Mouse (Mus musculus) heart, embryonic 10.5 days (tissue): ENCODE results near the gene Kif5c. TPM values are rescaled to one million over a fixed set of nuclear protein-coding genes. Genes with fewer than 3 reads are reported as not detected.
A peak's percentile ranks its signal among the peaks of the same experiment; 100 is the strongest.

Experiments
- DNase-seq: peaks from one replicate; pipeline ENCODE4 v3.0.0-alpha.2; 2017; ENCODE audit warnings: low spot score
- H3K27ac ChIP-seq: fragments of 300-500 bp; sonication (generic); 2 replicates; pipeline ENCODE4 v1.5.1; 2016; ENCODE audit warnings: mild to moderate bottlenecking
- H3K27me3 ChIP-seq: fragments of 300-500 bp; sonication (generic); 2 replicates; pipeline ENCODE4 v1.6.1; 2016; ENCODE audit warnings: mild to moderate bottlenecking; ENCODE audit not compliant: poor library complexity, insufficient read depth, severe bottlenecking
- H3K36me3 ChIP-seq: fragments of 300-500 bp; sonication (generic); 2 replicates; pipeline ENCODE4 v1.6.1; 2016; ENCODE audit warnings: mild to moderate bottlenecking, moderate library complexity
- H3K4me1 ChIP-seq: fragments of 300-500 bp; sonication (generic); 2 replicates; pipeline ENCODE4 v1.6.1; 2016; ENCODE audit warnings: mild to moderate bottlenecking
- H3K4me3 ChIP-seq: fragments of 300-500 bp; sonication (generic); 2 replicates; pipeline ENCODE4 v1.5.1; 2016; ENCODE audit warnings: mild to moderate bottlenecking, moderate library complexity
- H3K9me3 ChIP-seq: fragments of 300-500 bp; sonication (generic); 2 replicates; pipeline ENCODE4 v1.6.1; 2016; ENCODE audit warnings: mild to moderate bottlenecking, moderate library complexity
- WGBS: fragments of 180-500 bp; shearing (Covaris S2); methylation state at CpG from one replicate; pipeline ENCODE4 v1.1.7; 2016; 5-methylcytosine and 5-hydroxymethylcytosine counted together
- polyA plus RNA-seq: library from polyadenylated mRNA; unstranded; fragments of >200 nt; fragmentation: Nextera tagmentation; extraction: Ambion mirVana; gene quantifications from 2 replicates; pipeline ENCODE4 v1.2.1, GENCODE M21; 2016

Gene Kif5c
- polyA plus RNA-seq, 1 experiment from 2014 or later: 4.3 TPM

DNA sequence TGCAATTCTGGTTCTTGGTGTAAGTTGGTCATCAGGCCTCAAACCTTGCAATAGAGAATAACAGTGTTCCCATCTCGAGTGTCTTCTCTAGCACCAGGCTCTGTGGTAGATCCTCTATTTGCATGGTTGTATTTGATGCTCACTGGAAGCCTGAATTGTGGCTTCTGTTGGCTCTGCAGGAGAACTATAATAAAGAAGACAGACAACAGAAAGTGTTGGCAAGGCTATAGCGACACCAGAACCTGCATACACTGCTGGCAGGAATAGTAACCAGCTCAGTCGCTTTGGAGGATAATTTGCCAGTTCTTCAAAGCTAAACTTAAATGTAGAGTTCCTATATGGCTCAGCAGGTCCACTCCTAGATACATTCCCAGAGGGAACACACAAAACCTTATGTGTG is 38.6 kb downstream of the Kif5c start:
- WGBS: 81% methylated on average over 3 of the region's 3 CpGs
- Histone ChIP-seq H3K36me3 (no peaks in the 10 kb centered on the region), H3K4me1 (peaks cover 5% of the 10 kb centered on the region; the same call in 1 of the 2 replicates), H3K27me3 (no peaks in the 10 kb centered on the region), H3K4me3 (no peak overlapping the region), H3K27ac (no peak overlapping the region), H3K9me3 (no peaks in the 10 kb centered on the region)
- peak; percentile 6 for DNase-seq

DNA sequence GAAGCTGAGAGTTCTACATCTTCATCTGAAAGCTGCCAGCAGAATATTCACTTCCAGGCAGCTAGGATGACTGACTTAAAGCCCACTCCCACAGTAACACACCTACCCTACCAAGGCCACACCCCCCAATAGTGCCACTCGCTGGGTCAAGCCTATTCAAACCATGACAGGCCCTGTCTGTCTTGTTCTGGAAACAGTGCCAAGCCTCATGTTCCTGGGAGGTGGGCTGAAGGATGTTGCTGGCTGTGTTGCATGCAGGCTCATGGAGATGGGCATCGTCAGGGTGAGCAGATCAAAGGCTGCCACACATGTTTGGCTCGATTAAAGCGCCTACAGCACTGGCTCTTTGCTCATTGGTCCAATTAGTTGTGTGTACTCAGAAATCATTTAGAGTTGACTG is 39.9 kb downstream of the Kif5c start:
- Histone ChIP-seq H3K27ac (no peak overlapping the region), H3K27me3 (no peaks in the 10 kb centered on the region), H3K4me3 (no peak overlapping the region), H3K4me1 (peaks cover 5% of the 10 kb centered on the region; the same call in 1 of the 2 replicates), H3K9me3 (no peaks in the 10 kb centered on the region), H3K36me3 (no peaks in the 10 kb centered on the region)
- 80% methylated on average over 4 of the region's 4 CpGs for WGBS
- peak; percentile 72 for DNase-seq

DNA sequence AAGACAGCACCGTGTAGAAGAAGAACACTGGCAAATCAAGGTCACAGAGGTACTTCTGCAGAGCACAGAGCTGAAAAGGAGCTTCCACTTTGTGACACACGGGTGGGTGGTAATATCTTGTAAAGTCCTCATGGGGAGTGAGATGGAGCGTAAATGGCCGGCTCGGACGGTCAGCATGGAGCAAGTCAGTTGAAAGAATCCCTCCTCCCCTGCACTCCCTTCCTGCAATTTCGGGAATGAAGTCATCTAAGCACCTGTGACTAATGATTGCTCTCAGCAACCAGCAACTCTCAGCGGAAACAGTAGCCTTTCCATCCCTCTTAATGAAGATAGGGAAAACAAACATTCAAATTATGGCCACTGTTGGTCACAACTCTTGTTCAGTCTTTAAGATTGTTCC is 40.9 kb downstream of the Kif5c start:
- Histone ChIP-seq H3K4me1 (peaks cover 5% of the 10 kb centered on the region; the same call in 1 of the 2 replicates), H3K27ac (no peak overlapping the region), H3K9me3 (no peaks in the 10 kb centered on the region), H3K4me3 (no peak overlapping the region), H3K36me3 (no peaks in the 10 kb centered on the region), H3K27me3 (no peaks in the 10 kb centered on the region)
- no peak for DNase-seq
- 60% methylated on average over 8 of the region's 8 CpGs for WGBS

DNA sequence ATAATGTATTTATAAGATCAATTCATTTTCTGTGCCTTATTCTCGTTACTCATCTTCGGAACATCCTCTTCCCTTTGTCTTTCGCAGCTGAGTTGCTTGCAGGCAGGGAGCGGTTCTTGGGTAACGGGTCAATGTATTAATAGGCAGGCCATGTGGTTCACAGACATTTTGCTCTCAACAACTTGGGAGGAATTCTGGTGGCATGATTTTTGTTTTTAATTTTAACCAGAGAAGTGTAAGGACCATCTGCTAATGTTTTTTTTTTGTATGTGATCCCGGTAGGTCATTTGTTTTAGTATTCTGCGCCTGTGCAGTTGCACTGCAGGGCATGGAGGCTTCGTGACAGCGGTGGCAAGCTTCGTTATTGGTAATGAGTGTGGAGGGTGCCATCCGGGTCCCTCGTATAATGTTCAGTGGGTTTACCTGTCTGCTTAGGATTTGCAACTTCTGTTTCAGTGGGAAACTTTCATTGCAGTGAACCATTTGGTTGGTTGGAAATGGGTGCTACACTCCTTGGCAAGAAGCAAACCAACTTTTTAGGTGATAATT is 41.4 kb downstream of the Kif5c start:
- H3K27ac ChIP-seq: no peak overlapping the region
- H3K4me3 ChIP-seq: no peak overlapping the region
- 91% methylated on average over 12 of the region's 12 CpGs for WGBS
- peaks cover 4% of the 10 kb centered on the region; the same call in 1 of the 2 replicates for H3K4me1 ChIP-seq
- no peaks in the 10 kb centered on the region for H3K36me3 ChIP-seq
- no peak for DNase-seq
- no peaks in the 10 kb centered on the region for H3K27me3 ChIP-seq
- H3K9me3 ChIP-seq: no peaks in the 10 kb centered on the region

DNA sequence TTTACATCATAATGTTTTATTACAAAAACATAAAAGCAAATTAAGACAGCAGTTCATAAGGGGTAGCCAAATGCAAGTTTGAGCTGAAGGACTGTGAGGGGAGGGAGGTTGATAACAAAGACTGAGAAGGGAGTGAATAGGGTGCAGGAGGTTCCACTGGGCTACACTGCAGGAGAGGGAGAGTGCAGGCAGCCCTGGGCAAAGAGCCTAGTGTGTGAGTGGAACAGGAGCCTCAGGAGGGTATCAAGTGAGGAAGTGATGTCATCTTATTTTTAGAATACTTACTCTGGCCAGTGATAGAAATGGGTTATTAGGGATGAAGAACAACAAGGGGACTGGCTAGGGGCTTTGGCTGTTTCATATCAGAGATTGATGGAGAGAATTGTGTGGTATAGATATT is 42.2 kb downstream of the Kif5c start:
- no peaks in the 10 kb centered on the region for H3K9me3 ChIP-seq
- H3K27me3 ChIP-seq: no peaks in the 10 kb centered on the region
- H3K4me1 ChIP-seq: no peaks in the 10 kb centered on the region
- no peak for DNase-seq
- no peak overlapping the region for H3K4me3 ChIP-seq
- no peaks in the 10 kb centered on the region for H3K36me3 ChIP-seq
- no peak overlapping the region for H3K27ac ChIP-seq

DNA sequence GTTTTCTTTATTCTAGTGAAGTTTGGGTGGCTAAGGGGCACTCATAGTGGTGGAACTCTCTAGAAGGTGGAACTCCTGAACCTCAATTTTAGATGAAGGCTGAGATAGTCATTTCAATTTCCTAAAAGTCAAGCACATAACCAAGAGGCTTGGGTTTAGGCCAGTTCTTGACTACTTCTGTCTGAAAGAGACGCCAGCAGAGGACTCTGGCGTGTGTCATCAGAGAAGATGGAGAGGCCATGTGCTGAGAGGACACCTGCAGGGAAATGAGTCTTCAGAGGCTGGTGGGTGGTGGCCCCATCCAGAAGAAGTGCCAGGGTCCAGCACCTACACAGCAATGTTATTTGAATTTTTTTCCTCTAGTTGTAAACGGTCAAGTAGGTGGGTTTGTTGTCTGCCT is 42.8 kb downstream of the Kif5c start:
- Histone ChIP-seq H3K9me3 (no peaks in the 10 kb centered on the region), H3K4me1 (no peaks in the 10 kb centered on the region), H3K27me3 (no peaks in the 10 kb centered on the region), H3K4me3 (no peak overlapping the region), H3K36me3 (no peaks in the 10 kb centered on the region), H3K27ac (no peak overlapping the region)
- WGBS: 77% methylated on average over 3 of the region's 3 CpGs
- no peak for DNase-seq

DNA sequence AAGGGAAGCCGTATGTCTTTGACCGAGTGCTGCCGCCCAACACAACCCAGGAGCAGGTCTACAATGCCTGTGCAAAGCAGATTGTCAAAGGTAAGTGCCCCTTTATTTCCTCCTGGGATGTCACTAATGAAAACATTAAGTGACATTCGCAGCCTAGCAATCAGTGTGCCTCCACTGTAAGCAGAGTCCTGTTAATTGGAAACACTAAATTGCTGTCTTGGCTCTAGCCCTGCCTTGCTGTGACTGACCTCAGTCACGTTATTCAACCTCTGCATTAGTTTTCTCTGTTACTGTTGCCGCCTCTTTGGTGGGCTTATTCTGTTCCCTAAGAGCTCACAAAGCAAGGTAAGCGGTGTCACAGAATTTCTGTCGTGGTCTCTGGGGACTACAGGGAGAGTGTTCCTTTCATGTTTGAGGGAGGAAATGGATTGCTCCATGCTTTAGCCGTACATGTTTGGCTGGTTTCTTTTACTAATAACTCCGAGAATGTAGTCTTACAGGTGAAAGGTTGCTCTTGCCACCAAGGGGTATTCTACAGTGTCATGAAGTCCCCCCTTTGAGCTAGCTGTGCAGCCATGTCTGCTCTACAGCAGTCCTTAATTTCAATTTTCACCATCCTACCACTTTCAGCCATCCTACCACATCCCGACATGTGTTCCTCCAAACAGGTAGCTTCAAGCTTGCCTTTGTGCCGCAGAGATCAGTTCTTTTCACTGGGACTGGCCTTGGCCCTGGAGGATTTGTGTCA is 52.8 kb downstream of the Kif5c start:
- no peak overlapping the region for H3K27ac ChIP-seq

DNA sequence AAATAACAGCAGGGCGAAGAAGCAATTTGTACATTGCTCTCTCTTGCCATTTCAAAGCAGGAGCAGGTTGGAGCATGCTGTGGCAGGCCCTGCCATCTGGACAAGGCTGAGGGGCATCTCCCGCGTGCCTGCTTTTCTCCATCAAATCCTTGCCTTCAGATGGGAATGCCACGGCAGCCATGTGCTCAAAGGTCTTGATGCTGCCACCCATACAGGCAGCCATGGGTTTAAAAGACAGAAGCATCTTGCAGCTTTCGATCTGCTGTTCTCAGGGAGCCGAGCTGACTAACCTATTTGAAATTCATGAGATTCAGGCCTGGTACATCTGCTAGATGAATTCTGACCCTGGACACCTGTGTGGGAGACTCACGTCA is 53.4 kb downstream of the Kif5c start:
- no peak for DNase-seq

More for the DNA sequence above, 52.8 kb downstream of the Kif5c start:
- WGBS: 83% methylated on average over 12 of the region's 12 CpGs
- Histone ChIP-seq H3K27me3 (no peaks in the 10 kb centered on the region), H3K4me3 (no peak overlapping the region), H3K4me1 (peaks cover 4% of the 10 kb centered on the region), H3K36me3 (no peaks in the 10 kb centered on the region), H3K9me3 (no peaks in the 10 kb centered on the region)
- no peak for DNase-seq

DNA sequence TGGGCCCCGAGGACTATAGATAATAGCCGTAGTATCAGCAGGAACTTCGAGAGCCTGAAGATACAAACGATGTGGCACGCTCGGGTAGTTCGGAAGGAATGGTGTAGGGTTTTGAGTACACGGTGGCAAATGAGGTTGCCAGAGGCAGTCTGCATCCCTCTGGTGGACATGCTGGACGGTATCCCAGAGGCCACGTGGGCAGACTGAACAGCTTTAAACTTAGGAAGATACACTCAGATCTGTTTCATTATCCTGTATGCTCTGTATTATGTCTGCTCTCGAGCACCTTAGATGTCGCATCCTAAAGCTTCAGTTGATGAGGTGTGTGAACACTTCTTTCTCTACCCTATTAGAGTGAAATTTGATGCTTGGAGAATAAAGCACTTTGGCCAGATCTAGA is 56.9 kb downstream of the Kif5c start:
- Histone ChIP-seq H3K36me3 (no peaks in the 10 kb centered on the region), H3K27ac (no peak overlapping the region), H3K4me3 (no peak overlapping the region), H3K4me1 (peaks cover 6% of the 10 kb centered on the region), H3K27me3 (no peaks in the 10 kb centered on the region), H3K9me3 (no peaks in the 10 kb centered on the region)
- 62% methylated on average over 12 of the region's 12 CpGs for WGBS
- DNase-seq: no peak

More for the DNA sequence above, 53.4 kb downstream of the Kif5c start:
- Histone ChIP-seq H3K27me3 (no peaks in the 10 kb centered on the region), H3K27ac (no peak overlapping the region), H3K36me3 (no peaks in the 10 kb centered on the region), H3K4me3 (no peak overlapping the region), H3K4me1 (peaks cover 6% of the 10 kb centered on the region), H3K9me3 (no peaks in the 10 kb centered on the region)
- WGBS: 80% methylated on average over 7 of the region's 7 CpGs

DNA sequence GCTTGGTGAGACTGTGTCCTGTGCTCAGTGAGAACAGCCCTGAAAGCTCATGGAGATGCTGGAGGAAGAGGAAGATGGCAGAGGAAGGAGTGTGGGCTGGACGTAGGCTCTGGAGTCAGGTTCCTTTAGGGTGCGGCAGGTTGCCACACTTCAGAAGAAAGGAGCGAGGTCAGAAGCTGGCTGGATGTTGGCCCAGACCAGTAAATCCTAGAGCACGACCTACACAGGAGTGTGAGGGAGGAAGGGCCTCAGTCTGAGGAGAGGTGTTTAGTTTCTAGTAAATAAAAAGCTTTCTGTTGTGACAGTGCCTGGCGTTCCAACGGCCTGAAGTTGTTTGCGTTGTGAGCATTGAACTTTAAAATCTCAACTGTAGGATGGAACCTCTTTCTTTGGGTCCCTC is 59.3 kb downstream of the Kif5c start:
- Histone ChIP-seq H3K9me3 (no peaks in the 10 kb centered on the region), H3K4me3 (no peak overlapping the region), H3K36me3 (no peaks in the 10 kb centered on the region), H3K27me3 (no peaks in the 10 kb centered on the region), H3K27ac (no peak overlapping the region), H3K4me1 (peaks cover 6% of the 10 kb centered on the region)
- DNase-seq: no peak
- 81% methylated on average over 7 of the region's 7 CpGs for WGBS

DNA sequence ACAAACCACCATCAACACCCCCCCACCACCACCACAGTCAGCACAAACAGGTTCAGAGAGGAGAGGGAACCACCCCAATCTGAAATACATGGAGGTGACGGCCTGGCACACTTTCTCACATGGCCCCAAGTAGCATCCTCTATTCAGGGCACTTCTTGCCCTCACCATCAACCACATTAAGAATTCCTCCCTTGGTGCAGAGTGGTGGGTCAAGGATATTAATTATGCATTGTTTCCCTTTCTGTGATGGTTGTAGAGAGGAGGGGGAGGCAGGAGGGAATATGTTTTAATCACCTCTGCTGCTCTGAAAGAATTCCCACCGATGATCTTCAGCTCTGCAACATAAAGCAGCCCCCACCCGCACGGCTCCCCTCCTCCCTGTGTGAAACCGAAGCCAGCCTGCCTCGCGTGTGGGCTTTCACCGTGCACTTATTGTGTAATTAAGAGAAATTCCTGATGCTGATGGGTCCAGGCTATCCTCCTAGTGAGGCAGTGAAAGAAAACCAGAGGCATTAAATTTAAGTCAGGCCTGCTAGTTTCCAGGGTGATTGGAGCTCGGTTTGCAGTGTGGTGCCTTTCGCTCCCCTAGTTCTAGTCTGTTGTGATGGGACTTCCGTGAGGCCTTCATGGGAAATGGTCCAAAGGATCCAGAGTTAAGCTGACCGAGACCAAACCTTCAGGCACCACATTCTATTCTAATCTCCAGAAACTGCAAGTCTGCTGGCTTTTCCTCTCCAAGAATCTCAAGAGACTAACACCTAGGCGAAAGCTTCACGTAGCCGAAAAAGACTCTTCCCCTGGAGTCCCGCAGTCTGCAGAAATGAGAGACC is 60.3 kb downstream of the Kif5c start:
- no peaks in the 10 kb centered on the region for H3K36me3 ChIP-seq
- DNase-seq: no peak
- peaks cover 6% of the 10 kb centered on the region for H3K4me1 ChIP-seq
- no peak overlapping the region for H3K27ac ChIP-seq
- H3K9me3 ChIP-seq: no peaks in the 10 kb centered on the region
- no peak overlapping the region for H3K4me3 ChIP-seq
- no peaks in the 10 kb centered on the region for H3K27me3 ChIP-seq
- 89% methylated on average over 16 of the region's 16 CpGs for WGBS

DNA sequence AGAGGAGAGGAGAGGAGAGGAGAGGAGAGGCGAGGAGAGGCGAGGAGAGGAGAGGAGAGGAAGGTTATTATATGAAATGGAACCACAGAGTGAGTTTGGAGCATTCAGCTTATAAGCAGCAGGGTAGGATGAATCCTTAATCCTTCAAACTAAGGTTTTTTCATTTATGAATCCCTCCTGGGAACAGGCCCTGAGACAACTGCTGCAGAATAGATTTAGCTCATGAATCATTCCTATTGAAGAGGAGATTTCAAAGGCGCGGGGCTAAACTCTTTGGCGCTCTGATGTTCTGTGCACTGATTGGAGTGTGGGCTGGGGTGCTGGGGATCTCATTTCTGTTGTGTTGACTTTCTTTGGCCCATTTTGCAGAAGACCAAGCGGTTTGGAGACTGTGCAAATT is 63.7 kb downstream of the Kif5c start:
- Histone ChIP-seq H3K9me3 (no peaks in the 10 kb centered on the region), H3K27ac (no peak overlapping the region), H3K4me1 (no peaks in the 10 kb centered on the region), H3K36me3 (no peaks in the 10 kb centered on the region), H3K27me3 (no peaks in the 10 kb centered on the region), H3K4me3 (no peak overlapping the region)
- 90% methylated on average over 6 of the region's 6 CpGs for WGBS
- no peak for DNase-seq

DNA sequence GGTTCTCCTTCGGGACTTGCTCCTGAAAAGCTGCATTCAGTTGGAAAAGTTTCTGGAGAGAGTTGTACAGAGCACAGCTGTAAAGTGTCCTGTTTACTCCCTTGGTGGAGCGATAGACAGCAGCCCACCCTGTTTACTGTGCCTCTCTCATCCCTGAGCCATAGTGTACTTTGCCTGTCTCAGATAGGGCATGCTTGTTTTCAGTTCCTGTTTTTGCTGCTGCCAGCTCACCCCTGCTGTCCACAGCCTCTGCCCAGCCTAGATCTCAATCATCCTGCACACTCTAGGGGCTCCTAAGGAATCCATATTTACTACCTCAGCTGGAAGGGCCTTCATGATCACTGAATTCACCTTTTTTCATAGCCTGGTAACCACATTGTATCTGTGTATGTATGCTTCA is 65.7 kb downstream of the Kif5c start:
- DNase-seq: no peak
- H3K4me3 ChIP-seq: no peak overlapping the region
- no peaks in the 10 kb centered on the region for H3K27me3 ChIP-seq
- no peaks in the 10 kb centered on the region for H3K36me3 ChIP-seq
- H3K9me3 ChIP-seq: no peaks in the 10 kb centered on the region
- WGBS: 84% methylated on average over 2 of the region's 2 CpGs
- no peak overlapping the region for H3K27ac ChIP-seq
- no peaks in the 10 kb centered on the region for H3K4me1 ChIP-seq
